Mouse (Mus musculus): ENCODE results near the gene Tmc7. TPM values are rescaled to one million over a fixed set of nuclear protein-coding genes. Genes with fewer than 3 reads are reported as not detected.

The Tmc7 gene
- total RNA-seq (2023) = not detected

GRCm38 (mm10) chr7:118584257-118584907 lies at the start of gene Tmc7:
Gene Tmc7 (minus strand): TSS chr7:118584736.

DNA sequence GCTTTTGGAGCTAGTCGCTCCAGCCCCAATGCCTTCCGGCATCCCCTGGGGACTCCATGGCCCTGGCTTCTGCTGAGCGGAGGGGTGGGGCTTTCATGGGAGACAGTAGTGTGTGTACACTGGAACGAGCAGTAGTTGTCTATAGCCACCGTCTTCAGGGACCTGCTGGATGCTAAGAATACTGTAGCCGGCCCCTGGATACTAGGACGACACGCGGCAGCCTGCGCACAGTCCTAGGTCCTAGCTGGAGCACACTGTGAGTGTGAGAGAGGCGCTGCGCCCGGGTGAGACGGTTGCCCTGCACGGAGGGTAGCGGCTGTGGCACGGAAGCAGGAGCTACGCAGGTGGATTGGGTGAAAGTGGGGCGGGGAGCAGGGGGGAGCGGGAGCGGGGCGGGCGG lies 12.7 kb upstream of the Tmc7 start, which contains the start of gene Tmc5:
Tmc5 (plus strand) TSS at position 97 of the 400 bp plus-strand sequence.

DNA sequence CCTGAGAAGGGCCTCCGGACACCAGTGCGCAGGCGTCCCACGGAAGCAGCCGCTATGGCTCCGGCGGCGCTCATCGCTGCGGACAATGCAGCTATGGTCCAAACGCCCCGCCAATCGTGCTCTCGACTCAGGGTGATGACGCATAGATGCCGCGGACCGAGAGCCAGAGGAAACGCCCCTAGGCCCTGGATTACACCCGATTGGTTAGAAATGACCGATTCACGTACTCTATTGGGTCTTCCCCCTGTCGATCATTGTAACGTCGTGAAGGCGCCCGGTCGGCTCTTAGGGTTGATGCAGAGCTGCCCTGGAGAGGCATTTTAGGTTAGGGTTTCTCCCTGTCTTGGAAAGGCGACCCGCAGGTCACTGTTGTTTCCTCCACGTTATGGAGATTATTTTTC lies 51.4 kb downstream of the Tmc7 start, which contains the start of gene Coq7:
Coq7 (minus strand) TSS at position 179 of the 401 bp plus-strand sequence.

DNA sequence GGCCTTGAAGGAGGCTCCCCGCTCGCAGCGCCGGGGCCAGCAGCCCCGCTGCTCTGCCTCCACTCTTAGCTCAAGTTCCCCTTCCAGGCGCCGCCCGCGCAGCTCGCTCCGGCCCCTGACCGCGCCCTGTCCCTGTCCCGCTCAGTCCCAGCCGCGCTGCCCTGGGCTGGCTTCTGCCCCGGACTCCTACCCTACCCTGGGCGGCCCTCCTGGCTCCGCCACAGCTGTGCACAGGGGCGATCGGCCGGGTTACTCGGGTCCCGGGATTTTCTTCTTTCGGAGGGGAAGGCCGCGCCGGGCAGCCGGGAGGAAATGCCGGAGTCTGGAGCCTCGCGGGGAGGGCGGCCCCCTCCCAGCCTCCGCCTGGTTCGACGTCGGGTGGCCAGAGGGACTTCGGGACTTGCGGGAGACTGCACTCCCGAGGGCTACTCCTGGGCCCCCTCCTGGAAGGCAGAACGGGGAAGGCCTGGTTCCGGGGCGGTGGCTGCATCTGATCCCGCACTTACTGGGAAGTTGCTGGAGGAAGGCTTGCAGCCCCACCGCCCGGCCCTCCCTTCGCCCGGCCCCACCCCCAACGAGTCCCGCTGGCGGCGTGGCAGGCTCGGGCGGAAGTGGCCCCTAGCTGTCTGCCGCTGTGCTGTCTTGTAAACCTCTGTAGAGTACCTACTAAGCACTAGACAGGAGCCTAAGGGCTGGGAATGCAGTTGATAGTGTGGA lies 92.9 kb downstream of the Tmc7 start, which contains the start of gene Itpripl2:
Itpripl2 (minus strand) TSS at position 545 of the 717 bp plus-strand sequence.

Other genes starting within 250 kb of the Tmc7 start
- gene Syt17, start 136.5 kb downstream of the Tmc7 start, total RNA-seq (2023) = not detected
- gene Itpripl2, start 92.8 kb downstream of the Tmc7 start, total RNA-seq (2023) = 0.46 TPM
- 8.5 TPM for gene Coq7, start 51.4 kb downstream of the Tmc7 start, total RNA-seq (2023)
- not detected for gene Tmc5, start 12.6 kb upstream of the Tmc7 start, total RNA-seq (2023)
- gene Gde1, start 121.0 kb upstream of the Tmc7 start, total RNA-seq (2023) = 25.6 TPM
- 6.8 TPM for gene Ccp110, start 127.8 kb upstream of the Tmc7 start, total RNA-seq (2023)
- 81.7 TPM for gene Vps35l, start 155.5 kb upstream of the Tmc7 start, total RNA-seq (2023)